Mouse (Mus musculus) granulocyte monocyte progenitor cell, adult 5-6 weeks (primary cell): Measurements from ENCODE around the gene Napa. TPM values are rescaled to one million over a fixed set of nuclear protein-coding genes. Genes with fewer than 3 reads are reported as not detected.
A peak's percentile ranks its signal among the peaks of the same experiment; 100 is the strongest.

ENCODE experiments used
- ATAC-seq: replicated peaks from 2 replicates; pipeline ENCODE4 v1.8.0; 2016; ENCODE audit warnings: mild to moderate bottlenecking, moderate TSS enrichment, inconsistent platforms; ENCODE audit not compliant: poor library complexity, severe bottlenecking
- total RNA-seq, 2 experiments: library from RNA; stranded (forward) in 1 of 2; stranded (reverse) in 1 of 2; fragments of 200-712, 200-1000 nt in 1 of 2; fragments of >200 nt in 1 of 2; fragmentation: Nextera tagmentation in 1 of 2; gene quantifications; 2 replicates each; pipeline ENCODE4 v1.2.3; 2014 to 2017

Gene Napa
- total RNA-seq, 2 experiments from 2014 or later: 39.5 to 81.0 TPM

DNA sequence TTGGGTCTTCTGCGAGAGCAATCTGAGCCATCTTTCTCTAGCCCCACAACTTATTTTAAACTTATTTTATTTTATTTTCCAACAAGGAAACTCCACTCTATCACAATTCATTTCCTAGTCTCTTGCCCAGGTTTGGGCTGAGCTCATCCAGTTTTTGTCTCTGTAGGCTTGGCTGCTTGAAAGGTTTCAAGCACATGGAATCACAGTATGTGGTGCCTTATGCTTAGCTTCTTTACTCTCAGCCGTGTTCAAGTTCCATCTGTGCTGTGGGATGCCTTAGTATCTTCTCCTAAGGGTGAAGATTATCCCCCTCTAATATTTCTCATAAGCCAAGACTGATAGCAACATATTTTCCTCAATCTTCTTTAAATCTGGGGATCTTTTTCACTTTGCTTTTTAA, 10.7 kb upstream of the Napa start:
- no peak for ATAC-seq

DNA sequence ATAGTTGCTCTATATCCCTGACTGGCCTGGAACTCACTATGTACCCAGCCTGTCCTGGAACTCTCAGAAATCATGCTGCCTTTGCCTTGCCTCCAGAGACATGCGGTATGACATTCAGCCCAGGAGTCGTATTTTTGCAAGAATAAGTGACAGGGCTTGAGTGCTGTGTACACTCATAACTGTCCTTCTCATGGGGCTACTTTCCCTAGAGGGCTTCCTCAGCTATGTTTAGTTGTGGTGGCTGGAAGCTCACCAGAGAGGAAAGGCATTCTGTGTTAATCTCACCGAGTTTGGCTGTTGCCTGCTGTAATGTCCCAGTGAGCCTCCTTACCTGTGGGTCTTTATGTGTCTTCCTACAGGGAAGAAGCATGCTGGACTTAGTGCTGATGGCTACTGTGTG, 3.7 kb upstream of the Napa start:
- ATAC-seq: no peak

DNA sequence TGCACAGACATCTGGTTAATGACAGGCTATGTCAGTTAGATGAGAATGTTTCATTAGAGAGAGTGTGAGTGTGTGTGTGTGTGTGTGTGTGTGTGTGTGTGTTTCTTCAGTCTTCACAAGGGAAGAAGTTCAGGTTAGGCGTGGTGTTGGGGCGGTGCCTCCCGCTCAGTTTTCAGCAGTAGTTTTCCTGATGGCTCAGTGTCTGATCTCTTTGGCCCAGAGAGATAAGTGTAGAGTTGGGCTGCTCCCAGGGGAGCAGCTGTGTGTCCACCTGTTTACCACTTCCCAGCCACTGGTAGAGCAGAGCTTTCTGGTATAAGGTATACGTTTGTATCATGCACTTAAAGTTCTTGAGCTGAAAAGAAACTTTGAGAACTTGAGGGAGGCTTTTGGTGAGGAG, 1.6 kb downstream of the Napa start:
- no peak for ATAC-seq

DNA sequence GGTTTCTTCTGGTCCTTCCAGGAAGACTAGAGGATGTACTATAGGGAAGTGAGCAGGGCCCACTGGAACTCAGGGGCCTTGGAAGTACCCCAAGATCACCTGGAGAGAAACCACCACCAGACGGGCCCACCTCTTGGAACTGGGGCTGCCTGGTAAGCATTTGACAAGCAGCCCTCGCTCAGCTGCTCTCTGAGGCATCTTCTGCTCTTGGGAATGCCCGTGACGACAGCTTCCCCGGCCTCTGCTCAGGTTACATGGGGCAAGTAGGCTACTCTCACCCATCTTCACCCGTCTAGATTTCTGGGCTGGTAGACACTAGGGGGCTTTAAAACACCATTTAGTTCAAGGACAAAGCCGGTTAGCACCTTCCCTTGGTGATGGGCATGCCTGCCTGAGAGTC, 2.8 kb downstream of the Napa start:
- no peak for ATAC-seq

DNA sequence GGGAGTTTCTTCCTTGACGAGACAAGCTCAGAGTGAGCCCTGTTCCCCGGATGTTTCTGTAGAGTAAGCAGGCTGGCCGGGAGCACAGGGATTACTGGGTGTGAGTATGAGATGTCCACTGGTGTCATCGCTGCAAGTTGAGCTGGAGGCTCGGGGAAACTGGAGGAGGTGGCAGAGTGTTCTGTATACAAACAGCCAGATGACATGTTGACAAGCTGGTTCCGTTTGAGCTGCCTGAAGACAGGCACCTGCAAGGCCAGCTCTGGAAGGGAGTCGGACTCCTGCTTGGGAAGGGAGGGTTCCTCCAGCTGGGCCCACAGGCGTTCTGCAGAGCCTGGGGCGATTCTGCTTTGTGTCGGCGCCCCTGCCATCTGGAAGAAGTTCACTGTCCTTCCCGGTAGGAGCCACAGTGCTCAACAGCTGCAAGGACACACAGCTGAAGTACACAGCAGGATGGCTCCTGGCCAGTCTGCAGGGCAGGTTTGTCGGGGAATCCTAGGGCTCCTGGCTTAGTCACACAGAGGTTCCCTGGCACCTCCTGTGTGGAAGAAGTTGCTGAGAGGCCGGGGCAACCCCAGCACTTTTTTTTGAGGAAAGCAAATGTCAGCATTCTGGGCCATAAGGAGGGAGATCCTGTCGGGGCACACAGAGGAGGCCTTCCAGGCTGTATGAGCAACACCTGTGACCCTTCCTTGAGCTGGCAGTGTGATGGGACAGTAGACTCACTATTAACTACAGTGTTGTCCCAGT, 3.6 kb downstream of the Napa start:
- ATAC-seq: no peak

DNA sequence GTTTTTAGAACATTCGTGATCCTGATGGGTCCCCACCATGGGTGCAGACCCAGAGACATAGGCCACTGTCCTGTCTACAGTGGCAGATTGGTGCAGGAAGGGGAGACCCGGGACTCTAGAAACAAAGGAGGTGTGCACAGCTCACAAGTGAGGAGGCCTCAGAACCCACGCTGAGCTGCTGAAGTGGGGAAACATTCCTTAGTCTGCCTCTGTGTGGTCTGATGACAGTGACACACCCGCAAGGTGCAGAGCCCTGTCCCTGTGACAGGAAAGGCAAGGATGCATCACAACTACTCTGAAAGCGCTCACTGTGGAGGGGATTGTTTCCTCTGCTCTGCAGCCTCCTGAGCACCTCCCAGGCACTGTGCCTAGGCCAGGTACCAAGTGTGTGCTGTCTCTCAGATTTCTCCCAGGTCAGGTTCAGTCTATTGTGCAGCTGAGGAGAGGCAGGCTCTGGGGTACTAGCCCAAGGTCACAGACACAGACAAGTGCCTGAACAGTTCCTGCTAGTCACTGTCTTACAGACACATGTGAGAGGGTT, 4.5 kb downstream of the Napa start:
- ATAC-seq: no peak

DNA sequence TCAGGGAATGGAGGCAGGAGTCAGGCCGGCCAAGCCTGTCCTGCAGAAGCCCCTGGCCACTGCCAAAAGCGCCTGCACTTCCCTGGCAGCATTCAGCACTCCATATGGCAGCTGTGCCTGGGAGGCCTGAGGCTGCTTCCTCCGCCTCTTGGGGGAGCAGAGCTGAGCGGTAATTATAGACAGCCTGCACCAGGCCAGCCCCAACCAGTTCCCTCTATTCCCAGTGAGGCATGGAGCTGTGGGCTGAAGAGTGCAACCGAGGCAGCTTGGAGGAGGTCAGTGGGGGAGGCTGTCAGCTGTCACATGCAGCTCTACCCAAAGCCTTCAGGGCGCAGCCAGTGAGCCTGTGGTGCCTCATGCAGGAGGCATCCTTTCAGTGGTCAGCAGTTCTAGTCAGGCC, 5.5 kb downstream of the Napa start:
- ATAC-seq: no peak

DNA sequence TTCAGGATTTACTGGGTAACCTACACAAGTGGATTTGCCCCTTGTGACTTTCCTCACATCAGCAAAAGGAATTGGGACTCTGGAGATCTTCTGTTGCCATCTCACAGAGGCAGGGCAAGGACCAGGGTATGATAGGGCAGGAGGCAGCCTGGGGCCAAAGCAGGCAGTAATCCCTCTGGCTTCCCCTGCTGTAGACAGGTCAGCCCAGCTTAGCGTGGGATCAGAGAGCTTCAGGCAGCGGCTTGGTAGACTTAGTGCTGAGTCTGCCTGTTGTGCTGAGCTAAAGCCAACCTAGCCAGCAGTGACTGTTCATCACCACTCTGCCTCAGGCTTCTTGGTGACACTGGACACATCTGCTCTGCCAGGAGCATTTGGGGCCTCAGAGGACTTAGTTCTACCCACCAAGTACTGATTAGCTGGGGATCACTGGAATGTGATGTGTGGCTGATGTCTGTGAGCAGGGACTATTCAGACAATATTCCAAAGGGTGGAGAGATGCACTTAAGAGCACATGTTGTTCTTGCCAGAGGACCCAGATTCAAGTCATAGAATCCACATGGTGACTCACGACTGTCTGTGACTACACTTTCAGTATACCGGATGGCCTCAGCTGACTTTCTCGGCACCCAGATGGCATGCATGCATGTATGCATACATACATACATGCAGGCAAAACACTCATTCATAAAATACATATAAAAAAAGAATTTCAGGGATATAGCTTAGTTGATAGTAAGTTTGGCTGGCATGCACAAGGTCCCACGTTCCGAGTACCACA, 6.5 kb downstream of the Napa start:
- no peak for ATAC-seq

DNA sequence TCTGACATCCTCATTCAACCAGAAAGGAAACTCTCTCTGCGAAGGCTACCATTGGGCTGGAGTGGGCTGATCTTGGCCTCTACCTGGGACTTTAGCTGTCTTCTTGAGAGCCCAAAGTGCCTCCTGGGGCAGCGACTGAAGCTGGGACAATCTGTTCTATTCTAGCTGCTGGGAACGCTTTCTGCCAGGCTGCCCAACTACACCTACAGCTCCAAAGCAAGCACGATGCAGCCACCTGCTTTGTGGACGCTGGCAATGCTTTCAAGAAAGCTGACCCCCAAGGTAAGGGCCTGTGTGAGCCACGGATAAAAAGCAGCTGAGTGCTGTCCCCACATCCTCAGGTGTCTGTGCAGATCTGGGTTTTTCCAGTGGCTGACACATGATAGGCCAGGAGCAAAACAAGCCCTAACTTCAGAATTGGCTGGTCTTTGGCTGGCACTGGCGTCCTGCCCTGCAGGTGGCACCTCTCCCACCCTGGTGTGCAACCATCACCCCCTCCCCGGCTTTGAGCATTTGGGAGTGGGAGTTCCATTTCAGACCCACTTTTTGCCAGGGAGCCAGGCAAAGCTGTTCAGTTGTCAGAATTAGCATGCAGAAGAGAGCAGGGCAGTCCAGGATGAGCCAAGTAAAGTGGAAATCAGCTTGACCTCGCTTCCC, 10.8 kb downstream of the Napa start:
- ATAC-seq: no peak

DNA sequence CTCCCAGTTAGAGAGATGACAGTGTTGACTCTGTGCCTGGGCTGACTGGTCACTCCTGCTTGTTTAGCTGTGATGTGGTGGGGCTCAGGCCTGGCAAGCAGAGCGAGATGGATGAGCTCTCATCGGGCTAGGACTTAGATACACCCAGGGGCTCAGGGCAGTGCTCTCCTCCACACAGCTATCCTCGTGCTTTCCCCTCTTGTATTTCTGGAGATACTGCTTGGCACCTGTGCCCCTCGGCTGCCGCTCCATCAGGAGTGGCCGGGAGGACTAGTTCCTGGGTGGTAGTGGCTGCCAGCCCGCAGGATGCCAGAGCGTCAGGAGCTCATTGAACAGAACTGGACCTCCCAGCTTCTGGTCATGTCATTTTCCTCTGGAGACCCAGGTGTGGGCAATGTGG, 11.9 kb downstream of the Napa start:
- ATAC-seq: no peak

DNA sequence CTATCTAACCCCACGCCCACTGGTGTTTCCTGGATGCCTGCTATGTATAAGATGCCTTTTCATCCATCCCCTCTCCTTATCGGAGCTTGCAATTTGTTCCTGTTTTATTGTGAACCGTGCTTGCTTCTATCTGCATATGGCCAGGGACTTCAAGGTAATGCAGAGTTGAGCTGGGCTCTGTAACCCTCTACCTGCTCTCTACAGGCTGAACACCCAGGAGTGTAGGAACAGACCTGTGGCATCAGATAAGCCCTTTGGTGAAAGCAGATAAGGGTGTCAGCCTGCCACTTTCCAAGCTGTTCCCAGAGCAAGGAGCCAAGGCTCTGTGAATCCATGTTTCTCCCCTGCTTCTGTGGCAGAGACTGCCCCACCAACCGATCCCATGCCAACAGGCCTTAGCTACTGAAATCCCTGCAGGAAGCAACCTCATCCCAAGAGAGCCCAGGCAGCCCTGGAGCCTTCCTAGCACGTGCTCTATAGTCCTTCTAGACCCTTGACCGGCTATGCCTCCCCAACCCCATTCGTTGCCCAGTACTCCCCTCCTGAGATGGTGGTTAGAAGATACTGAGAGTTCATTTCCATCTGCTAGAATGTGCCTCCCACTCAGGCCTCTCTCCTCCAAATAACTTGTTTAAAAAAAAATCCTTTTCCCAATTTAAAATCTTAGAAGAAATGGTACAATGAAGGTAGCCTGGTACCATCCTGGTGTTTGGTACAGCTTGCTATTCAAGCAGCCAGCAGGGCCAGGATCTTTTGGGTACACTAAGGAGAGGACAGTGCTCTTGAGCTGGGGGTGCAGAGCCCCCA, 13.2 kb downstream of the Napa start:
- no peak for ATAC-seq

DNA sequence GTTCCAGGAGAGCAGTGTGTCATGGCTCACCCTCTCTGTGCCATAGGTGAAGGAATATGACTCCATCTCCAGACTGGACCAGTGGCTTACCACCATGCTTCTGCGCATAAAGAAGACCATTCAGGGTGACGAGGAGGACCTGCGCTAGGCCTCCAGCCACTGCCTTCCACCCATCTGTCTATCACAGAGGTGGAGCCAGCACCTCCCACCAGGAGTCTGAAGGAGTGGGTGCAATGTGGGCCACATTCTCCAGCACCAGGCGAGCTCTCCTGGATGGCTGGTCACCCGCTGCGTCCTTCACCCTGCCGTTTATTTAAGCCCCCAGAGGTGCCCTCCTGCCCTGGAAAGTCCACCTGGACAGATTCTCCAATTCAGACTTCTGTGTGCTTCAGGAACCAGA, 18.2 kb downstream of the Napa start:
- no peak for ATAC-seq

DNA sequence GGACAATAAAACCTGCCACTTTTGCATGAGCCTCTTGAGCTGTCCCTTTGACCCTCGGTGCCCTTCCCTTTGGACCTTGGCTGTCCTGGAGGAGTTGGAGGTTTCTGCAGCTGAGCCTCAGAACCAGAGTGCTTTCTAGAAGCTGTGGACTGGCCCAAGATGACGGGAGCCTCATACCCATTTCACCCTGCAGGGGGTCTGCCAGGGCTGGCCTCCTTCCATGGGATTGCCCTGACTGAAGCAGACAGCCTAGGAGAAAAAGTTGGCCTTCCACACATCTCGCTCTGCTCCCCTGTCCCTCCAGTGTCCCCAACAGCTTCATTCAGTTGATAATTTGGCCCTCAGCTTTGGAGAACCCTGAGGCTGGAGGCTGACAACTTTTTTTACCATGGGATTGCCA, 18.8 kb downstream of the Napa start:
- ATAC-seq: no peak

DNA sequence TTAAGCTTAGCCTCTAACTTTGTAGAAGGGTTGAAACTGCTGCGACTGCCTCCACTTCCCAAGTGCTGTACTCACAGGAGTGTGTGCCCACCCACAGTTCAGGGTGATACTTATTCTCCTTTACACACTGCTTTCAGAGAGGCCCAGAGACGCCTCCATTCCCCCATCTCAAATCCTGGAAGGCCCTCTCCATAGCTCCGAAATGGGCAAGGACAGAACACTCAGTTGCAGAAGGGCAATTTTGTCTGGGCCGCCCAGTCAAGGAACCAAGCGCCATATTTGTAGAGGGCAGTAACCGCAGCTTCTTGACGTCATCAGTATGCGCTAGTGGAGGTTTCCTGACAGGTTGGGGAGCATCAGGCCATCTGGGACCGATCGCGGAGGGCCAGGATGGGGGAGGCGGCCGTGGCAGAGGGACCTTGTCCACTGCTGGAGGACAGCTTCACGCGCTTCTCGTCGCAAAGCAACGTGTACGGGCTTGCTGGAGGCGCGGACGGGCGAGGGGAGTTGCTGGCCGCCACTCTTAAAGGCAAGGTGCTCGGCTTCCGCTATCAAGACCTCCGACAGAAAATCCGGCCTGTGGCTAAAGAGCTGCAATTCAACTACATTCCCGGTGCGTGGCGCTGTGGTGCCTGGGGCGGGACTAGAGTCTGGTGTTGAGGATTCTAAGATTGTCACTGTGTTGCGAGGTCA, 21.5 kb downstream of the Napa start, which contains the start of gene Kptn:
Gene Kptn, plus strand, starts transcription at position 327 of the 693 bp plus-strand sequence.
- ATAC-seq: peak; percentile 92

DNA sequence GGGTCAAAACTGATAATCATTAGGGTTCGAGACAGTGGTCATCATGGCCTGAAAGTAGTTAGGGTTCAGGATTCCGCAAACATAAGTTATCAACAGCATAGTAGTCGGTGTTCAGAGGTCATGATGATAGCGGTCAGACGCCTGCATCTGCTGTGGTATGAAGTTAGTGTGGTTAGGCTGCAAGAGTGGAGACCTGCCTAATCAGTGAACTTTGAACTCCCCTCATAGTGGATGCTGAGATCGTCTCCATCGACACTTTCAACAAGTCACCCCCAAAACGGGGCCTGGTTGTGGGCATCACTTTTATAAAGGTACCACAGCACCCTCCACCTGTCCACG, 22.0 kb downstream of the Napa start:
- ATAC-seq: no peak

DNA sequence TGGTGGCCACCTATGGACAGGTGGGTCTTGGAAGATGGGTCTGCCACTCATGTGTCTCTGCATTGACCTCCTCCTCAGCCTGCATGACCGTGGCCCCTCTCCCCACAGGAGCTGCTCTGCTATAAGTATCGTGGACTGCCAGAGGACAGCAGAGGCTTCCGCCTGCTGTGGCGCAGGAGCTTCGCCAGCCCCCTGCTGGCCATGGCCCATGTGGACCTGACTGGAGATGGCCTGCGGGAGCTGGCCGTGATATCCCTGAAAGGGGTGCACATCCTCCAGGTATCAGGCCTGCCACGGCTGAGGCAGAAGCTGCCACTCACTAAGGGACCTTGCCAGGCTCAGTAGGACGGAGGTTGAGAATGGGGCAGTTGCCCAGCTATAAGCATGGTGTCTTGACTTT, 27.6 kb downstream of the Napa start:
- no peak for ATAC-seq

DNA sequence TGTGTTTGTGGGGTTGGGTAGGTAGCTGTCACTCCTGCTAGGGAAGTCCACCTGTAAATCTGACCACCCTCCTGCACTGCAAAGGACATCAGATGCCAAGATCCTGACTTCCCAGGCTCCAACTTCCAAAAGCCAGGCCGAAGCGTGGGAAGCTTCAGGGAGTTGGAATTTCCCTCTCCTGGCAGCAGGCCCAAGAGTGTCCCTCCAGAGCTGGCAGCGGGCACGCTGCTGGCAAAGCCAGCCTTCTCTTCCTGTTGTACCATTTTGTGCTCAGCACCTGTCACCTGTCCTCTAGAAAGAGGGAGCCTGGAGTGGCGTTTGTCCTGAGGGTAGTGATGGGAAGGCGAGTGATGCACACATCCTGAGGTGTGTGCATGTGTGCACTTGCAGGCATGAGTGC, 30.1 kb downstream of the Napa start:
- no peak for ATAC-seq

DNA sequence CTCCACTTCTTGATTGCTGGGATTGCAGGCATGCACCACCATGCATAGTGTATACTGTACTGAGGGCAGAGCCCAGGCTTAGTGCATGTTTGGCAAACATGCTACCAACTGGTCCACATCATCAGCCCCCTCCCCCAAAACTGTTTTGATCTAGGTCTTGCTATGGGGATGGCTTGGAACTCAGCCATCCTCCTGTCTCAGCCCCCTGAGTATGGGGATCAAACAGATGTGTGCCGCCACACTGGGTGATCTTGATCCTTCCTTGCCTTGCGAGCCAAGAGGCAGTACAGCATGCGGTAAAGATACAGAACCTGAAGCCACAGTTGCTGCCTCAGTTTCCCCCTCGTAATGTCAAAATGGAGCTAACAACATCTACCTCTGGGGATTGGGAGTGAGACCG, 30.6 kb downstream of the Napa start:
- no peak for ATAC-seq

DNA sequence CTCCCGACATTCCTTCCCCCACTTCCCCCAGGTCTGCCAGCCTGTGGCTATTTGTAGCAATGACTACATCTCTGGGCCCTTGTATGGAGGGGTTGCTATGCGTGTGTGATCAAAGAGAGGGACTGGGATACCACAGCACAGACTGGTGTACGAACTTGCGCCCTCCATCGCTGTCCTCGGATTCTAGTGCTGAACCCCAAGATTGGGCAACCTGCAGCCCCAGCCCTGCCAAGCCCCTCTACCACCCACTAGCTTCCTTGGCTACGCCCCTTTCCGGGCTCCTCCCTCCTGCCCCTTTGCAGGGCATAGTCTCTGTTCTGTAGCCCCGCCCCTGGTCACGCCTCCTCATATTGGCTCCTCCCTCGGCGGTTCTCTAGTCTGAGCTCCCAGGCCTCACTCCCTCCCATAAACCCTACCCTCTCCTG, 31.2 kb downstream of the Napa start, which contains the start of gene Slc8a2:
Gene Slc8a2, plus strand, starts transcription at position 406 of the 425 bp plus-strand sequence.
- peak; percentile 90 for ATAC-seq
